Mouse (Mus musculus) cerebellum, adult 18-20 months (tissue): ENCODE data around the gene D17Wsu92e.
A peak's percentile ranks its signal among the peaks of the same experiment; 100 is the strongest.

Experiments
- DNase-seq, 2 experiments: peaks; one replicate each; pipeline ENCODE4 v3.0.0; 2021

D17Wsu92e gene

GRCm38 (mm10) chr17:27821407-27822338, 1.2 kb upstream of the D17Wsu92e start:
- DNase-seq: peak; percentile 36 to 49

GRCm38 (mm10) chr17:27819971-27820567, 379 bp downstream of the D17Wsu92e start:
- peak in 1 of 2 experiments; percentile 45 for DNase-seq

- DNase-seq: no peak
These were observed 902 bp downstream of the D17Wsu92e start for GRCm38 (mm10) chr17:27819521-27819970.

GRCm38 (mm10) chr17:27819011-27819410, 1.4 kb downstream of the D17Wsu92e start:
- no peak for DNase-seq

GRCm38 (mm10) chr17:27814606-27815005, 5.8 kb downstream of the D17Wsu92e start:
- no peak for DNase-seq

- DNase-seq: no peak
These were observed 8.5 kb downstream of the D17Wsu92e start for GRCm38 (mm10) chr17:27811980-27812379.

GRCm38 (mm10) chr17:27810569-27811331, 9.7 kb downstream of the D17Wsu92e start:
- no peak for DNase-seq

- no peak for DNase-seq
These were observed 12.8 kb downstream of the D17Wsu92e start for GRCm38 (mm10) chr17:27807542-27808078.

GRCm38 (mm10) chr17:27804803-27805770, 15.4 kb downstream of the D17Wsu92e start:
- DNase-seq: peak; percentile 52 to 66

- DNase-seq: no peak
These were observed 16.2 kb downstream of the D17Wsu92e start for GRCm38 (mm10) chr17:27804156-27804690.

- no peak for DNase-seq
These were observed 16.7 kb downstream of the D17Wsu92e start for GRCm38 (mm10) chr17:27803752-27804151.

GRCm38 (mm10) chr17:27800710-27801648, 19.5 kb downstream of the D17Wsu92e start:
- no peak for DNase-seq

GRCm38 (mm10) chr17:27799771-27800584, 20.5 kb downstream of the D17Wsu92e start:
- no peak for DNase-seq

- DNase-seq: peak; percentile 39 to 45
These were observed 23.0 kb downstream of the D17Wsu92e start for GRCm38 (mm10) chr17:27797341-27797872.

GRCm38 (mm10) chr17:27796780-27797179, 23.7 kb downstream of the D17Wsu92e start:
- peak; percentile 71 for DNase-seq

- DNase-seq: no peak
These were observed 27.3 kb downstream of the D17Wsu92e start for GRCm38 (mm10) chr17:27793144-27793543.

- DNase-seq: no peak
These were observed 27.9 kb downstream of the D17Wsu92e start for GRCm38 (mm10) chr17:27792516-27792915.

GRCm38 (mm10) chr17:27791556-27791955, 28.9 kb downstream of the D17Wsu92e start:
- DNase-seq: no peak

- no peak for DNase-seq
These were observed 29.5 kb downstream of the D17Wsu92e start for GRCm38 (mm10) chr17:27790976-27791375.
